Mouse (Mus musculus) ES-E14 (cell line): ENCODE data around the gene Mta2.

ENCODE experiments used
- CHD2 ChIP-seq: IDR thresholded peaks from 2 replicates; pipeline ENCODE4 v1.6.1; 2014; ENCODE audit warnings: mild to moderate bottlenecking, low read depth, low read length, inconsistent platforms
- HCFC1 ChIP-seq: IDR thresholded peaks from 2 replicates; pipeline ENCODE4 v1.6.1; 2012; ENCODE audit warnings: low read length, inconsistent platforms, borderline replicate concordance; ENCODE audit not compliant: insufficient read depth
- MAFK ChIP-seq: IDR thresholded peaks from 2 replicates; pipeline ENCODE4 v1.6.1; 2014; ENCODE audit warnings: mild to moderate bottlenecking, low read depth, low read length, inconsistent platforms; ENCODE audit not compliant: insufficient read depth
- ZC3H11A ChIP-seq: IDR thresholded peaks from 2 replicates; pipeline ENCODE4 v1.6.1; 2012; ENCODE audit warnings: low read depth, mild to moderate bottlenecking, inconsistent platforms, low read length, borderline replicate concordance
- ZNF384 ChIP-seq: IDR thresholded peaks from 2 replicates; pipeline ENCODE4 v1.6.1; 2012; ENCODE audit warnings: low read depth, low read length, inconsistent platforms

DNA sequence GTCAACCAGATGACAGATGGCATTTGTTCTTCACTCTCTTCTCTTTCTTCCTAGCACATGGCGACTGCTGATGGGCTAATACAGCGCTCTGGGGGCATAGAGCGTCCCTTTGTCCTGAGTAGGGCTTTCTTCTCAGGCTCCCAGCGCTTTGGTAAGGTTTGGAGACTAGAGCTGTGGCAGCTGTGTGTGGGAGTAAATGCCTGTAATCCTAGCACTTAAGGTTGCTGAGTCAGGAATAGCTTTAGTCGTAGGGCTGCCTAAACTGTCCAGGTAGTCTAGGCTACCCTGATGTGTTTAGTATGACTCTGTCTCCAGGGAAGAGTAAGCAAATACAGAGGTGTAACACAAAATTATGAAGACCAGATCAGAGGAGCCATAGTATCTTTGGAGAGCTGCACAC, 29.9 kb upstream of the Mta2 start:
- no peak for TF ChIP-seq CHD2
- no peak for TF ChIP-seq HCFC1
- TF ChIP-seq ZC3H11A, result no peak
- TF ChIP-seq ZNF384, result no peak
- TF ChIP-seq MAFK, result no peak
